Mouse (Mus musculus) inflammation-experienced regulatory T-cells, adult 16 weeks (primary cell): ENCODE measurements around the gene Rhobtb1. TPM values are rescaled to one million over a fixed set of nuclear protein-coding genes. Genes with fewer than 3 reads are reported as not detected.

ENCODE experiments used
- polyA plus RNA-seq: library from polyadenylated mRNA; unstranded; fragments of 100-300 nt; shearing (Covaris generic); gene quantifications from one replicate; pipeline ENCODE4 v1.2.1, GENCODE M21; 2017

Rhobtb1 gene
- not detected for polyA plus RNA-seq

GRCm38 (mm10) chr10:69151045-69151444, at the start of gene Rhobtb1:
Gene Rhobtb1, plus strand, starts transcription at chr10:69151434.

GRCm38 (mm10) chr10:69212542-69213440, 61.6 kb downstream of the Rhobtb1 start, which contains the start of gene A930033H14Rik:
Gene A930033H14Rik, minus strand, starts transcription at chr10:69213098.

Other genes with a start within 250 kb of the Rhobtb1 start
- not detected for gene A930033H14Rik, start 61.7 kb downstream of the Rhobtb1 start, polyA plus RNA-seq
- 15.3 TPM for gene Cdk1, start 201.5 kb downstream of the Rhobtb1 start, polyA plus RNA-seq
- 0.67 TPM for gene Ank3, start 247.3 kb downstream of the Rhobtb1 start, polyA plus RNA-seq